Mouse (Mus musculus): ENCODE data around the gene Nsd1. TPM values are rescaled to one million over a fixed set of nuclear protein-coding genes. Genes with fewer than 3 reads are reported as not detected.

Nsd1 gene
- polyA plus RNA-seq, 1 experiment from 2014 or later: 68.0 TPM

DNA sequence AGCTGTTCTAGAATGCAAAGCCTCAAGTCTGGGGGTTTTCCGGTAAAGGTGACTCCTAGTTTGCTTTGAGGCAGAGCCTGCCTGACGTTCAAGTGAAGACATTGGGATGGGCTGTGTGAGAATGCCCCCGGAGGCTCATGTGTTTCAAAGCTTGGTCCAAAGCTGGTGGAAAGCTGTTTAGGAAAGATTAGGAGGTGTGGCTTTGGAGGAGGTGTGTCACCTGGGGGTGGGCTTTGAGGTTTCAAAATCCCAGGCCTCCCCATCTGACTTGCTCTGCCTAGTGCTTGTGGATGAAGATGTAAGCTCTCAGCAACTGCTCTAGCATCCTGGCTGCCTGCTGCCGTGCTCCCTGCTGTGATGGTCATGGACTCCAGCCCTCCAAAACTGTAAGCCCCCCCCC lies 126.1 kb downstream of the Nsd1 start:
- H3K9me3 ChIP-seq (ENCODE audit: control insufficient read depth, low read length): no peaks in the 10 kb centered on the region
- ATAC-seq (ENCODE audit: low FRiP score): no peak
- no peak for DNase-seq (ENCODE audit: low spot score, missing footprints)
- H3K4me2 ChIP-seq: no peak overlapping the region
- no peak overlapping the region for H3K27ac ChIP-seq (ENCODE audit: low read depth, low read length)
- no peak overlapping the region for H3K9ac ChIP-seq (ENCODE audit: low read length)
- no peak overlapping the region for H3K4me3 ChIP-seq (ENCODE audit: low read depth, low read length)
- WGBS: 87% methylated on average over 4 of the region's 4 CpGs
- no peaks in the 10 kb centered on the region for H3K36me3 ChIP-seq (ENCODE audit: control insufficient read depth, insufficient read depth, low read length)
- peaks cover 5% of the 10 kb centered on the region for H3K4me1 ChIP-seq (ENCODE audit: control insufficient read depth, insufficient read depth, low read length)
- H3K27me3 ChIP-seq (ENCODE audit: control insufficient read depth, insufficient read depth, low read length): no peaks in the 10 kb centered on the region

DNA sequence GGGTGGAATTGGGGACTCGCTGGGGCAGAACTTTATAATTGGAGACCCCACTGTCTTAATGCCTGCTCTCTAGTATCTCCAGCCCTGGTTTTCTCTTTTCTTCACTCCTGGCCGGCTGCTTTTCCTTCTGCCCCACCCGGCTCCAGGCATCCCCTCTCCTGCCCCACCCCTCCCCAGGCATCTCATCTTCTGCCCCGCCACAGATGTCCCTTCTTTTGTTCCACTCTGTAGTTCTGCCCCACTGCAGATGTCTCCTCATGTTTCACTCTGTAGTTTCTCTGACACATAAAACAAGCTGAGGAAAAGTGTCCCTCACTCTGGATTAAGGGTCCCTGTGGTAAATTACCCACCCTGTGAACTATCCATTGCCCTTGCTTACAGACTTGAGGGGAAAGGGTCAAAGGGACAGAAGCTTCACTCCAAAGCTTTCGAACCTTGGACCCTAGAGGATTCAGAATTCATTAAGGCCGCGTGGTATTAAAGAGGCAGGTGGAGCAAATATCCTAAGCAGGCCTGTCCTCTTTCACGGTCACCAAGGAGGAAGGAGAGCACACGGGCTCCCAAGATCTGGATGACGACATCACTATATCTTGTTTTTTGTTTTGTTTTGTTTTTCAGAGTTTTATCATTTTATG lies 127.9 kb downstream of the Nsd1 start:
- no peak for ATAC-seq (ENCODE audit: low FRiP score)
- no peak overlapping the region for H3K9ac ChIP-seq (ENCODE audit: low read length)
- no peaks in the 10 kb centered on the region for H3K27me3 ChIP-seq (ENCODE audit: control insufficient read depth, insufficient read depth, low read length)
- H3K27ac ChIP-seq (ENCODE audit: low read depth, low read length): no peak overlapping the region
- 70% methylated on average over 9 of the region's 10 CpGs for WGBS
- no peak overlapping the region for H3K4me2 ChIP-seq
- DNase-seq (ENCODE audit: low spot score, missing footprints): no peak
- H3K36me3 ChIP-seq (ENCODE audit: control insufficient read depth, insufficient read depth, low read length): no peaks in the 10 kb centered on the region
- H3K9me3 ChIP-seq (ENCODE audit: control insufficient read depth, low read length): no peaks in the 10 kb centered on the region
- no peaks in the 10 kb centered on the region for H3K4me1 ChIP-seq (ENCODE audit: control insufficient read depth, insufficient read depth, low read length)
- no peak overlapping the region for H3K4me3 ChIP-seq (ENCODE audit: low read depth, low read length)

DNA sequence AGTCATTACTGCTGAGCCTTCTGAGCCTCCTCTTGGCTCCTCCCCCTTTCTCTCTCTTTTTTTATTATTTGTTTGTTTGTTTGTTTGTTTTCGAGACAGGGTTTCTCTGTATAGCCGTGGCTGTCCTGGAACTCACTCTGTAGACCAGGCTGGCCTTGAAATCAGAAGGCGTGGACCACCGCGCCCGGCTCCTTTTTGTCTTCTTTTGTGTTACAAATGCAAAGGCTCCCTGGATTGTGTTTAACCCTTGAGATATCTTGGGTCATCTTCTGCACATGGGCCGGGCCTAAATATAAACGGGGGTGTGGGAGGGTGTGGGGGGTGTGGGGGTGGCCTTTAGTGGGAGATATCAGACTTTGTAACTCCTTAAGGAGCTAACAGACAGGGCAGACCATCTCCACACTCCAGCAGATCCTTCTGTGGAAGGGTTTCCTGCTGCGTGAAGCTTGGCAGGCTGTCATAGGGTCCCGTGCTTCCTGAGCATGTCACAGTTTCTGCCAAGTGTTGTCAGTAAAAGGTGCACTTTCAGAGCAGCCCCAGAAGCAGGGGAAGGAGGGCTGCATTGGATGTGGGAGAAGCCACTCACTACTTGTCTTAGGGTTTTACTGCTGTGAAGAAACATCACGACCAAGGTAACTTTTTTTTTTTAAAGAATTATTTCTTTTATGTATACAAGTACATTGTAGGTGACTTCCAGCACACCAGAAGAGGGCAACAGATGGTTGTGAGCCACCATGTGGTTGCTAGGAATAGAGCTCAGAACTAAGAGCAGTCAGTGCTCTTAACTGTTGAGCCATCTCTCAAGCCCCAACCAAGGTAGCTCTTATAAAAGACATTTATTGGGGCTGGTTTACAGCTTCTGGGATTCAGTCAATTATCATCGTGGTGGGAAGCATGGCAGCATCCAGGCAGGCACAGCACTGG lies 128.8 kb downstream of the Nsd1 start:
- no peak for DNase-seq (ENCODE audit: low spot score, missing footprints)
- ATAC-seq (ENCODE audit: low FRiP score): no peak
- Histone ChIP-seq H3K27ac (ENCODE audit: low read depth, low read length) (no peak overlapping the region), H3K4me3 (ENCODE audit: low read depth, low read length) (no peak overlapping the region), H3K9ac (ENCODE audit: low read length) (no peak overlapping the region), H3K4me2 (no peak overlapping the region), H3K27me3 (ENCODE audit: control insufficient read depth, insufficient read depth, low read length) (no peaks in the 10 kb centered on the region), H3K9me3 (ENCODE audit: control insufficient read depth, low read length) (no peaks in the 10 kb centered on the region), H3K36me3 (ENCODE audit: control insufficient read depth, insufficient read depth, low read length) (no peaks in the 10 kb centered on the region), H3K4me1 (ENCODE audit: control insufficient read depth, insufficient read depth, low read length) (no peaks in the 10 kb centered on the region)
- WGBS: 71% methylated on average over 12 of the region's 12 CpGs

DNA sequence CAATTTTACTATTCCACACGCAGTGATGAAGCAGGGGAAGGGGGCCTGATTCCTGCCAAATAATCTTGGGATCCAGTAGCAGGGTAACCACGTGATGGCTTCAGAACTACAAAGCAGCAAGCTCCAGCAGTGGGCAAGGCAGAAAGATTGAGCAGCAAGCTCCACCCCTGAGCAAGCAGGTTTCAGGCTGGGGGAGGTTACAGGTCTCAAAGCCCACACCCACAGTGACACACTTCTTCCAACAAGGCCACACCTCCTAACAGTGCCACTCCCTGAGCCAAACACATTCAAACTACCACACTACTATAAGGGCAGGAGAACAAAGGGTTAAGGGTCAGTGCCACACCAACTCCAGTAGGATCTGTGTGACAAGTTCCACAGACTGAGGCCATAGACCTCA lies 129.7 kb downstream of the Nsd1 start:
- Histone ChIP-seq H3K9me3 (ENCODE audit: control insufficient read depth, low read length) (no peaks in the 10 kb centered on the region), H3K4me3 (ENCODE audit: low read depth, low read length) (no peak overlapping the region), H3K27ac (ENCODE audit: low read depth, low read length) (no peak overlapping the region), H3K27me3 (ENCODE audit: control insufficient read depth, insufficient read depth, low read length) (no peaks in the 10 kb centered on the region), H3K4me1 (ENCODE audit: control insufficient read depth, insufficient read depth, low read length) (no peaks in the 10 kb centered on the region), H3K4me2 (no peak overlapping the region), H3K9ac (ENCODE audit: low read length) (no peak overlapping the region), H3K36me3 (ENCODE audit: control insufficient read depth, insufficient read depth, low read length) (peaks cover under 1% of the 10 kb centered on the region; the same call in 1 of the 2 replicates)
- no peak for ATAC-seq (ENCODE audit: low FRiP score)
- 44% methylated on average over 2 of the region's 2 CpGs for WGBS
- DNase-seq (ENCODE audit: low spot score, missing footprints): no peak

DNA sequence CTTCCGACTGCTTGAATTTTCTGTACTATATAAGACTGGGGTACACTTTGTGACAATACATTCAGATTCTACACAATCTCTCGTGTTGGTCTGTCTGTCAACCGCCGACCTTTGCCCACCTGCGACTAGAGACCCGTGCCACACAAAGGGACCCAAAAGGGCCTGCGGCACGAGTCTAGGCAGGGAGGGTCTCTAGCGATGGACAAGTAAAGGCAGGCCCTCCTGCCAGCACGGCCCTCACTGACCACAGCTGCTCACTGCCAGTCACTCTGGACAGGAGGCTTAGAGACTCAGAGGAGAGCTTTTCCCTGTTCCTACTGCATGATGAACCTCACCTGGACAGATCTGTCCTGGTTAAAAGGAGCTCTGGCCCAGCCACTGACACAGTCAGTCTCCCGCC lies 132.9 kb downstream of the Nsd1 start:
- Histone ChIP-seq H3K9ac (ENCODE audit: low read length) (no peak overlapping the region), H3K9me3 (ENCODE audit: control insufficient read depth, low read length) (no peaks in the 10 kb centered on the region), H3K4me1 (ENCODE audit: control insufficient read depth, insufficient read depth, low read length) (no peaks in the 10 kb centered on the region), H3K4me2 (no peak overlapping the region), H3K4me3 (ENCODE audit: low read depth, low read length) (no peak overlapping the region), H3K36me3 (ENCODE audit: control insufficient read depth, insufficient read depth, low read length) (peaks cover 16% of the 10 kb centered on the region), H3K27me3 (ENCODE audit: control insufficient read depth, insufficient read depth, low read length) (no peaks in the 10 kb centered on the region), H3K27ac (ENCODE audit: low read depth, low read length) (no peak overlapping the region)
- WGBS: 41% methylated on average over 11 of the region's 11 CpGs
- ATAC-seq (ENCODE audit: low FRiP score): no peak
- DNase-seq (ENCODE audit: low spot score, missing footprints): peak; percentile 82

DNA sequence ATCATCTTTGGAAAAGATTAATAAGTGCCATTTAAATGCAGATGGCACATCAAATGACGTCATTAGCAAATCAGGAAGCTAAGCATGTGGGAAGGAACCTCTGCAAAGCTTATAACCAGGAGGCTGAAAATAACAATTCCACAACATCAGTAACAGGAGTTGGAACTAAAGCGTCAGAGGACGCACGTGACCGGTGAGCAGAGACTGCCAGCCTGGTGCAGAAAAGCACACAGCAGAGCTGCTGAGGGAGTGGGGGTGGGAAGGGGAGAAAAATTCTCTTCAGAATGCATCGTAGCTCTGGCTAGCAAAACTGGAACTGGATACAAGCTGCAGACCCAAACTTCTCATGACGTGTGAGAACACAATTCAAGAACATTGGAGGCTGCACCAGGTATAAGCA lies 134.7 kb downstream of the Nsd1 start:
- 91% methylated on average over 7 of the region's 7 CpGs for WGBS
- Histone ChIP-seq H3K27me3 (ENCODE audit: control insufficient read depth, insufficient read depth, low read length) (no peaks in the 10 kb centered on the region), H3K9ac (ENCODE audit: low read length) (no peak overlapping the region), H3K27ac (ENCODE audit: low read depth, low read length) (no peak overlapping the region), H3K4me2 (no peak overlapping the region), H3K4me3 (ENCODE audit: low read depth, low read length) (no peak overlapping the region), H3K9me3 (ENCODE audit: control insufficient read depth, low read length) (no peaks in the 10 kb centered on the region), H3K36me3 (ENCODE audit: control insufficient read depth, insufficient read depth, low read length) (peaks cover 31% of the 10 kb centered on the region), H3K4me1 (ENCODE audit: control insufficient read depth, insufficient read depth, low read length) (no peaks in the 10 kb centered on the region)
- DNase-seq (ENCODE audit: low spot score, missing footprints) (peak; percentile 70), ATAC-seq (ENCODE audit: low FRiP score) (no peak)

DNA sequence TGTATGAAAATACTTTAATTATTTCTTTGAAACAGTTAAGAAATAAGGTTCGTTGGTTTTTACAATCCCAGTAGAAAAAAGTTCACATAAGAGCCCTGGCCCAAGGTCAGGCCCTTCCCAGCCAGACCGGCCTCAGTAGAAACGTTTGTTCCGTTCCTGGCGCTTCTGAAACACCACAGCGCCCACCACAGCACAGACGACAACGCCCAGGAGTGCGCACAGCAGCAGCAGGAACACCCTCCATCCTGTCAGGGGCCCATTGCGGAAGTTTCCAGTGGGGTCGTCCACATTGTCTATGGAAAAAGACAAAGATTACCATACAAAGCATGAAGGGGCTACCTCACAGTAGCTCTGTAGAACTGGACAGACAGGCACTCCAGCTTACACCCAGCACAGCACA lies 137.2 kb downstream of the Nsd1 start:
- H3K4me1 ChIP-seq (ENCODE audit: control insufficient read depth, insufficient read depth, low read length): no peaks in the 10 kb centered on the region
- peaks cover 41% of the 10 kb centered on the region for H3K36me3 ChIP-seq (ENCODE audit: control insufficient read depth, insufficient read depth, low read length)
- ATAC-seq (ENCODE audit: low FRiP score) (no peak), DNase-seq (ENCODE audit: low spot score, missing footprints) (peak; percentile 83)
- H3K4me2 ChIP-seq: no peak overlapping the region
- WGBS: 92% methylated on average over 11 of the region's 11 CpGs
- no peaks in the 10 kb centered on the region for H3K9me3 ChIP-seq (ENCODE audit: control insufficient read depth, low read length)
- no peak overlapping the region for H3K9ac ChIP-seq (ENCODE audit: low read length)
- H3K27me3 ChIP-seq (ENCODE audit: control insufficient read depth, insufficient read depth, low read length): no peaks in the 10 kb centered on the region
- no peak overlapping the region for H3K27ac ChIP-seq (ENCODE audit: low read depth, low read length)
- no peak overlapping the region for H3K4me3 ChIP-seq (ENCODE audit: low read depth, low read length)

DNA sequence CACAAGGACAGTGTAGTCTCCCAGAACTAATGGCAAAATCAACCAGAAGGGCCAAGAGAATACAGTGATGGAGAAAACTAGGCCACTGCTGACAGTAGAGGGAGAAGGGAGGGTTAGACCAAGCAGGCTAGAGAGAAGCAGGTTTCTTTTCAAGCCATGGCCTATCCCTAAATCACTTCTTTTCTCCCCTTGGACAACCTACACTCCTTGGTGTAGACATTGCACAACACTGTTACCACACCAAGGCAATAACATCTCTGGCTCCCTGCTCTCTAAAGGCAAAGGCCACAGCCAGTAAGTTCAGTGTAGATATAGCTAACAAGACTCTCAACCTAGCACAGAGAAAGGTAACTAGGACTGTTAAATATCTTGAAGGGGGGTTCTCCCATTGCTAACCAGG lies 151.6 kb downstream of the Nsd1 start:
- Histone ChIP-seq H3K4me3 (ENCODE audit: low read depth, low read length) (peak overlapping the region; percentile 98), H3K9me3 (ENCODE audit: control insufficient read depth, low read length) (no peaks in the 10 kb centered on the region), H3K9ac (ENCODE audit: low read length) (no peak overlapping the region), H3K27me3 (ENCODE audit: control insufficient read depth, insufficient read depth, low read length) (no peaks in the 10 kb centered on the region), H3K36me3 (ENCODE audit: control insufficient read depth, insufficient read depth, low read length) (no peaks in the 10 kb centered on the region; the same call in 1 of the 2 replicates), H3K4me1 (ENCODE audit: control insufficient read depth, insufficient read depth, low read length) (peaks cover 12% of the 10 kb centered on the region), H3K27ac (ENCODE audit: low read depth, low read length) (no peak overlapping the region), H3K4me2 (peak overlapping the region; percentile 87)
- ATAC-seq (ENCODE audit: low FRiP score) (no peak), DNase-seq (ENCODE audit: low spot score, missing footprints) (no peak)

DNA sequence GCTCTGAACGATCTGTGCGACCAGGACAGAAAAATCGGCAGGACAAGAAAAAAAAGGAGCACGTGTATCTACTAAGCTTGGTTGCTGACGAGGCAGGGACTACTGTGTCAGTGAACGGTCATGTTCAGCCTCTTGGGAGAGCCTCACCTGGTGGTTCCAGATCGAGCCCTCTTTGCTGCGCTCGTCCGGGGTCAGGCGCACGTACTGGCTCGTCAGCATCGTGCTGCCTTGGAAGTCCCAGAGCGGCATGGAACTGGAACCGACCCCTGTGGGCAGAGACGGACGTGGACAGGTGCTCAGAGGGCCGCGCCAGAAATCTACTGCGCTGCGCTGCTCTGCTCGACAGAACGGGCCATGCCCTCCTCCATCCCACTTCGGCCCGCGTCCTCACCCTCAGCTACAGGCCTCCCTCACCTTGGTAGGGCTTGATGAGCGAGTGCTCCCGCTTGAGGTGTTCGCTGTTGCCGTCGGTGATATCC lies 152.4 kb downstream of the Nsd1 start:
- Histone ChIP-seq H3K4me1 (ENCODE audit: control insufficient read depth, insufficient read depth, low read length) (peaks cover 12% of the 10 kb centered on the region), H3K9ac (ENCODE audit: low read length) (peak overlapping the region; percentile 73), H3K4me3 (ENCODE audit: low read depth, low read length) (peak overlapping the region; percentile 98), H3K4me2 (peak overlapping the region; percentile 87), H3K27me3 (ENCODE audit: control insufficient read depth, insufficient read depth, low read length) (no peaks in the 10 kb centered on the region), H3K36me3 (ENCODE audit: control insufficient read depth, insufficient read depth, low read length) (no peaks in the 10 kb centered on the region; the same call in 1 of the 2 replicates), H3K9me3 (ENCODE audit: control insufficient read depth, low read length) (no peaks in the 10 kb centered on the region), H3K27ac (ENCODE audit: low read depth, low read length) (peak overlapping the region; percentile 96)
- DNase-seq (ENCODE audit: low spot score, missing footprints) (no peak), ATAC-seq (ENCODE audit: low FRiP score) (peak; percentile 64)
- 2% methylated on average over 32 of the region's 32 CpGs for WGBS

All from midbrain, embryonic 11.5 days (tissue).